ENCODE assay signal across 23 mouse cellular contexts in genomic region chr2:76162822-76163221, GRCm38 (mm10).
DNase-seq lines count a peak whose midpoint lies in the region; ATAC-seq lines count a peak whose summit lies in the region.
"Had no signal": no experiment of that assay in that cellular context is flagged by ENCODE, and none has a peak within 500 bp of the region (broad histone marks: within the 10 kb centered on the region; RNA-seq: fewer than 3 reads in every experiment).

No protein-coding gene starts in this region.

- no peak overlapping the region for H3K27ac ChIP-seq in heart, embryonic 10.5 days

- no peaks in the 10 kb centered on the region for H3K4me1 ChIP-seq in heart, embryonic 10.5 days

- H3K4me3 ChIP-seq in heart, embryonic 10.5 days: no peak overlapping the region

- no peaks in the 10 kb centered on the region for H3K36me3 ChIP-seq in heart, embryonic 10.5 days
- H3K36me3 ChIP-seq: G1E had no signal

- no peaks in the 10 kb centered on the region for H3K9me3 ChIP-seq in heart, embryonic 10.5 days
- H3K9me3 ChIP-seq: G1E had no signal

- no peaks in the 10 kb centered on the region for H3K27me3 ChIP-seq in heart, embryonic 10.5 days (ENCODE audit: insufficient read depth, poor library complexity, severe bottlenecking)
- H3K27me3 ChIP-seq: CH12.LX had no signal

- 77% methylated on average over 4 of the region's 4 CpGs for WGBS in heart, embryonic 10.5 days

- no peak for DNase-seq in frontal cortex, postnatal 25 days (ENCODE audit: low spot score in 2 of 2)
- peak; percentile 51 for DNase-seq in heart, adult 11 months
- DNase-seq in heart, embryonic 10.5 days (ENCODE audit: low spot score): no peak
- peak; percentile 7 for DNase-seq in testis, postnatal 14 days (ENCODE audit: low spot score)
- DNase-seq in testis, postnatal 10 days (ENCODE audit: low spot score): no peak
- DNase-seq in brain, adult 2 months (ENCODE audit: low read depth, low spot score): peak; percentile 16
- DNase-seq: adrenal gland, adult 2 months; adrenal gland, adult 8-10 months; adrenal gland, postnatal 10 days; adrenal gland, postnatal 14 days; adrenal gland, postnatal 25 days; adrenal gland, postnatal 36 days; B cell, adult 2 months; cerebellum, adult 11 months; cerebellum, adult 11-12 months; cerebellum, adult 18-20 months had no signal

- peak; percentile 82 for ATAC-seq in frontal cortex, adult (ENCODE audit: low TSS enrichment)
- ATAC-seq in inflammation-experienced regulatory T-cells, adult 6 months: no peak
- ATAC-seq: activated CD4-positive, CD25-positive, alpha-beta regulatory T cell, adult 4 months; CD4-positive, CD25-positive, alpha-beta regulatory T cell, adult 4 months; Patski had no signal

Comparison
In these comparisons a context has a peak if more than half of its experiments do, and no peak if none do; other contexts are left out.
1. DNase-seq: peak in heart, adult 11 months (single experiment), testis, postnatal 14 days (single experiment) and brain, adult 2 months (single experiment); none in frontal cortex, postnatal 25 days (0 of 2), heart, embryonic 10.5 days (single experiment) and testis, postnatal 10 days (single experiment).